16 mouse cellular contexts compared by ENCODE assay signal in the genomic region with DNA sequence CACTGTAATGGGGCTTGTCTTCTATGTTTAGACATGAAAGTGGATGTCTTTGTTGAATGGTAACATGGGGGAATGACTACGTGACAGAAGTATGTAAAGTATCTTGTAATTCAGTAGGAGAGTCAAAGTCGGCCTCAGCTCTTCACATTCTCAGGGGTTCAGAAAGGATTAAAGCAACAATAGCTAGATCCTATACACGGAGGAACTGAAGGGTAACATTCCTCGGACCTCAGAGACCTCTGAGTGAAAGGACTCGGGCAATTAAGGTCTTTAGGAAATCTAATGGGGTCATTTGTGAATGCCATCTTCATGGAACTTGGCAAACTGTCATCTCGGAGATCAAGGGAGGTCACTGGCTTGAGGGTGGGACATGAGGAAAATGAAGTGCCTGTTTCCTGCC.
DNase-seq lines count a peak whose midpoint lies in the region; ATAC-seq and TF ChIP-seq lines count a peak whose summit lies in the region.
"Had no signal": no experiment of that assay in that cellular context is flagged by ENCODE, and none has a peak within 500 bp of the region (broad histone marks: within the 10 kb centered on the region; RNA-seq: fewer than 3 reads in every experiment).

No protein-coding gene starts in this region.

- ATAC-seq in forebrain, embryonic 14.5 days = no peak
- no peak for ATAC-seq in forebrain, postnatal 0 days
- no peak for ATAC-seq in kidney, postnatal 0 days (replicated peaks; ENCODE audit: low FRiP score, low read depth)
- peak; percentile 82 for ATAC-seq in Patski
- no peak for ATAC-seq in embryonic facial prominence, embryonic 15.5 days (ENCODE audit: insufficient number of reproducible peaks, low FRiP score, low TSS enrichment, low read depth)
- ATAC-seq: forebrain, embryonic 13.5 days; liver, postnatal 0 days had no signal

- no peak for TF ChIP-seq CTCF in forebrain, postnatal 0 days (IDR thresholded peaks at IDR 0.05; ENCODE audit: low read depth)
- TF ChIP-seq CTCF in kidney, postnatal 0 days (IDR thresholded peaks at IDR 0.05; ENCODE audit: low read depth) = no peak
- no peak for TF ChIP-seq CTCF in Patski (IDR thresholded peaks at IDR 0.05)
- TF ChIP-seq CTCF in cerebellum, adult 2 months (IDR thresholded peaks at IDR 0.05; ENCODE audit: borderline replicate concordance, insufficient read depth, low read depth, low read length) = no peak

- POLR2A ChIA-PET in Patski (lab: Charles Lee) = no interaction called here

- H3K9ac ChIP-seq in forebrain, embryonic 14.5 days (ENCODE audit: low read length) = no peak overlapping the region
- H3K9ac ChIP-seq in forebrain, postnatal 0 days = no peak overlapping the region
- no peak overlapping the region for H3K9ac ChIP-seq in kidney, postnatal 0 days (ENCODE audit: low read depth, low read length)
- H3K9ac ChIP-seq in embryonic facial prominence, embryonic 15.5 days = no peak overlapping the region
- H3K9ac ChIP-seq: forebrain, embryonic 13.5 days; hindbrain, embryonic 12.5 days; limb, embryonic 12.5 days; liver, postnatal 0 days; neural tube, embryonic 15.5 days had no signal

- no peak overlapping the region for H3K4me3 ChIP-seq in forebrain, embryonic 14.5 days (ENCODE audit: low read depth, low read length)
- no peak overlapping the region for H3K4me3 ChIP-seq in forebrain, postnatal 0 days (ENCODE audit: low read depth, low read length)
- H3K4me3 ChIP-seq in kidney, postnatal 0 days (replicated peaks; ENCODE audit: low read depth, low read length) = no peak overlapping the region
- no peak overlapping the region for H3K4me3 ChIP-seq in embryonic facial prominence, embryonic 15.5 days (replicated peaks)
- no peak overlapping the region for H3K4me3 ChIP-seq in cerebellum, adult 2 months (replicated peaks; ENCODE audit: insufficient read depth, low read depth, low read length)
- H3K4me3 ChIP-seq: forebrain, embryonic 13.5 days; gastrocnemius, adult 2 months; hindbrain, embryonic 12.5 days; limb, embryonic 12.5 days; neural tube, embryonic 15.5 days had no signal

- no peaks in the 10 kb centered on the region for H3K27me3 ChIP-seq in forebrain, embryonic 14.5 days (replicated peaks; ENCODE audit: control insufficient read depth, insufficient read depth, low read length)
- H3K27me3 ChIP-seq in forebrain, postnatal 0 days (ENCODE audit: insufficient read depth, low read length) = no peaks in the 10 kb centered on the region
- no peaks in the 10 kb centered on the region for H3K27me3 ChIP-seq in kidney, postnatal 0 days (ENCODE audit: insufficient read depth, low read length)
- no peaks in the 10 kb centered on the region for H3K27me3 ChIP-seq in Patski
- no peaks in the 10 kb centered on the region for H3K27me3 ChIP-seq in embryonic facial prominence, embryonic 15.5 days
- H3K27me3 ChIP-seq in cerebellum, adult 2 months (ENCODE audit: control insufficient read depth, insufficient read depth, low read length) = no peaks in the 10 kb centered on the region; the same call in 1 of the 2 replicates
- H3K27me3 ChIP-seq: forebrain, embryonic 13.5 days; hindbrain, embryonic 12.5 days; neural tube, embryonic 15.5 days had no signal

- no peak overlapping the region for H3K27ac ChIP-seq in forebrain, embryonic 14.5 days (ENCODE audit: low read depth, low read length)
- H3K27ac ChIP-seq in forebrain, postnatal 0 days (ENCODE audit: low read depth, low read length) = no peak overlapping the region
- H3K27ac ChIP-seq in kidney, postnatal 0 days = no peak overlapping the region
- no peak overlapping the region for H3K27ac ChIP-seq in embryonic facial prominence, embryonic 15.5 days (replicated peaks)
- H3K27ac ChIP-seq in cerebellum, adult 2 months (ENCODE audit: insufficient read depth, low read length) = no peak overlapping the region
- H3K27ac ChIP-seq: forebrain, embryonic 13.5 days; gastrocnemius, adult 2 months; hindbrain, embryonic 12.5 days; limb, embryonic 12.5 days; neural tube, embryonic 15.5 days had no signal

- H3K4me1 ChIP-seq in forebrain, embryonic 14.5 days (ENCODE audit: control insufficient read depth, insufficient read depth, low read length) = no peaks in the 10 kb centered on the region
- H3K4me1 ChIP-seq in forebrain, postnatal 0 days (ENCODE audit: insufficient read depth) = no peaks in the 10 kb centered on the region
- H3K4me1 ChIP-seq in kidney, postnatal 0 days (replicated peaks; ENCODE audit: insufficient read depth, low read length) = no peaks in the 10 kb centered on the region
- H3K4me1 ChIP-seq in embryonic facial prominence, embryonic 15.5 days = peaks cover 4% of the 10 kb centered on the region; the same call in 1 of the 2 replicates
- no peaks in the 10 kb centered on the region for H3K4me1 ChIP-seq in cerebellum, adult 2 months (ENCODE audit: control insufficient read depth, insufficient read depth, low read length)
- H3K4me1 ChIP-seq: hindbrain, embryonic 12.5 days; neural tube, embryonic 15.5 days had no signal

- in situ Hi-C loops in Patski (cut with MboI; ENCODE audit: low pct_unique_long_range_greater_than_20kb) = no loop called here

- DNase-seq in forebrain, embryonic 14.5 days (ENCODE audit: low spot score) = peak; percentile 1
- no peak for DNase-seq in forebrain, postnatal 0 days
- DNase-seq in kidney, postnatal 0 days (ENCODE audit: low spot score) = peak; percentile 40
- no peak for DNase-seq in kidney, adult 8-10 months
- peak; percentile 51 for DNase-seq in Patski (ENCODE audit: low read depth, low spot score)
- DNase-seq in cerebellum, adult 2 months = no peak
- no peak for DNase-seq in cerebellum, adult 11 months
- DNase-seq: adrenal gland, postnatal 14 days; gastrocnemius, adult 2 months; liver, postnatal 0 days; thymus, adult 18-20 months had no signal

- no peak overlapping the region for H3K4me2 ChIP-seq in forebrain, embryonic 14.5 days (ENCODE audit: low read length)
- no peak overlapping the region for H3K4me2 ChIP-seq in forebrain, postnatal 0 days (ENCODE audit: low read depth)
- H3K4me2 ChIP-seq in kidney, postnatal 0 days (ENCODE audit: low read length) = no peak overlapping the region
- 0 out of 2 replicates have a peak overlapping the region, but pooled peaks have one; percentile 12 for H3K4me2 ChIP-seq in embryonic facial prominence, embryonic 15.5 days (replicated peaks)
- H3K4me2 ChIP-seq: forebrain, embryonic 13.5 days; hindbrain, embryonic 12.5 days; limb, embryonic 12.5 days; neural tube, embryonic 15.5 days had no signal

- no peak for TF ChIP-seq POLR2A in cerebellum, adult 2 months (IDR thresholded peaks at IDR 0.05; ENCODE audit: borderline replicate concordance, insufficient read depth, low read length)

- CTCF ChIA-PET in Patski (lab: Charles Lee) = interaction anchor here (1.6 kb wide), 1 partner anchor 10 kb away, joined by 5 read pairs; no protein-coding TSS in a partner anchor

- under 1% methylated on average over 6 of the region's 6 CpGs for WGBS in forebrain, embryonic 14.5 days
- 2% methylated on average over 6 of the region's 6 CpGs for WGBS in forebrain, postnatal 0 days
- WGBS in kidney, postnatal 0 days = 11% methylated on average over 6 of the region's 6 CpGs
- WGBS in embryonic facial prominence, embryonic 15.5 days = 10% methylated on average over 6 of the region's 6 CpGs
- whole genome bisulfite sequencing in cerebellum, adult 2 months = 5% methylated on average over 6 of the region's 6 CpGs

- H3K9me3 ChIP-seq in forebrain, embryonic 14.5 days (replicated peaks; ENCODE audit: control insufficient read depth, low read length) = no peaks in the 10 kb centered on the region
- H3K9me3 ChIP-seq in forebrain, postnatal 0 days (ENCODE audit: low read length) = no peaks in the 10 kb centered on the region
- no peaks in the 10 kb centered on the region for H3K9me3 ChIP-seq in kidney, postnatal 0 days (replicated peaks; ENCODE audit: low read length)
- H3K9me3 ChIP-seq in embryonic facial prominence, embryonic 15.5 days (replicated peaks) = no peaks in the 10 kb centered on the region
- H3K9me3 ChIP-seq: forebrain, embryonic 13.5 days; hindbrain, embryonic 12.5 days; limb, embryonic 12.5 days; neural tube, embryonic 15.5 days had no signal

- H3K36me3 ChIP-seq in forebrain, embryonic 14.5 days (ENCODE audit: control insufficient read depth, insufficient read depth, low read length) = no peaks in the 10 kb centered on the region
- no peaks in the 10 kb centered on the region for H3K36me3 ChIP-seq in forebrain, postnatal 0 days (ENCODE audit: insufficient read depth)
- no peaks in the 10 kb centered on the region for H3K36me3 ChIP-seq in kidney, postnatal 0 days (ENCODE audit: insufficient read depth, low read length)
- no peaks in the 10 kb centered on the region for H3K36me3 ChIP-seq in embryonic facial prominence, embryonic 15.5 days
- H3K36me3 ChIP-seq: hindbrain, embryonic 12.5 days; limb, embryonic 12.5 days; neural tube, embryonic 15.5 days had no signal

Comparison
In these comparisons a context has a peak if more than half of its experiments do, and no peak if none do; other contexts are left out.
1. DNase-seq: peak in forebrain, embryonic 14.5 days (single experiment), kidney, postnatal 0 days (single experiment) and Patski (single experiment); none in forebrain, postnatal 0 days (single experiment), kidney, adult 8-10 months (0 of 2), cerebellum, adult 2 months (0 of 2) and cerebellum, adult 11 months (single experiment).